Mouse (Mus musculus) lung, postnatal 0 days (tissue): ENCODE data around the gene Dctn3. TPM values are rescaled to one million over a fixed set of nuclear protein-coding genes. Genes with fewer than 3 reads are reported as not detected.
A peak's percentile ranks its signal among the peaks of the same experiment; 100 is the strongest.

ENCODE experiments used
- ATAC-seq: fragments of 200-750 bp; cut with Nextera tagmentation; 2 replicates; pipeline ENCODE4 v1.8.0; 2017; ENCODE audit warnings: moderate library complexity
- DNase-seq: peaks from one replicate; pipeline ENCODE4 v3.0.0-alpha.2; 2016; ENCODE audit warnings: low spot score
- H3K27ac ChIP-seq: fragments of 300-500 bp; sonication (generic); 2 replicates; pipeline ENCODE4 v1.5.1; 2014; ENCODE audit warnings: antibody characterized with exemption, mild to moderate bottlenecking, low read length, mixed read lengths
- H3K27me3 ChIP-seq: fragments of 300-500 bp; sonication (generic); replicated peaks from 2 replicates; pipeline ENCODE4 v1.6.1; 2014; ENCODE audit warnings: low read length, mixed read lengths; ENCODE audit not compliant: insufficient read depth
- H3K36me3 ChIP-seq: fragments of 300-500 bp; sonication (generic); 2 replicates; pipeline ENCODE4 v1.6.1; 2014; ENCODE audit warnings: low read length, mixed read lengths; ENCODE audit not compliant: insufficient read depth
- H3K4me1 ChIP-seq: fragments of 300-500 bp; sonication (generic); 2 replicates; pipeline ENCODE4 v1.6.1; 2014; ENCODE audit warnings: antibody characterized with exemption, low read depth, low read length, mixed read lengths; ENCODE audit not compliant: insufficient read depth
- H3K4me2 ChIP-seq: fragments of 300-500 bp; sonication (generic); replicated peaks from 2 replicates; pipeline ENCODE4 v1.6.1; 2014; ENCODE audit warnings: low read depth, mild to moderate bottlenecking, low read length, moderate library complexity, mixed read lengths
- H3K4me3 ChIP-seq: fragments of 300-500 bp; sonication (generic); 2 replicates; pipeline ENCODE4 v1.5.1; 2014; ENCODE audit warnings: low read depth, low read length
- H3K9ac ChIP-seq: fragments of 300-500 bp; sonication (generic); replicated peaks from 2 replicates; pipeline ENCODE4 v1.6.1; 2014; ENCODE audit warnings: low read depth, mild to moderate bottlenecking
- H3K9me3 ChIP-seq: fragments of 300-500 bp; sonication (generic); 2 replicates; pipeline ENCODE4 v1.6.1; 2016; ENCODE audit warnings: low read length, mixed read lengths
- CTCF ChIP-seq: IDR thresholded peaks from 2 replicates; pipeline ENCODE4 v1.5.1; 2016; ENCODE audit warnings: antibody characterized with exemption, mild to moderate bottlenecking
- EP300 ChIP-seq: IDR thresholded peaks from 2 replicates; pipeline ENCODE4 v1.6.1; 2016; ENCODE audit warnings: antibody characterized with exemption, mild to moderate bottlenecking, control low read depth
- WGBS: fragments of 180-500 bp; shearing (Covaris S2); extraction: QIAGEN DNeasy Blood & Tissue Kit; methylation state at CpG from one replicate; pipeline ENCODE4 v1.1.7; 2014; 5-methylcytosine and 5-hydroxymethylcytosine counted together
- polyA plus RNA-seq: library from polyadenylated mRNA; unstranded; fragments of >200 nt; fragmentation: Nextera tagmentation; extraction: Ambion mirVana; gene quantifications from 2 replicates; pipeline ENCODE4 v1.2.1, GENCODE M21; 2015

Gene Dctn3
- polyA plus RNA-seq, 1 experiment from 2014 or later: 151 TPM

DNA sequence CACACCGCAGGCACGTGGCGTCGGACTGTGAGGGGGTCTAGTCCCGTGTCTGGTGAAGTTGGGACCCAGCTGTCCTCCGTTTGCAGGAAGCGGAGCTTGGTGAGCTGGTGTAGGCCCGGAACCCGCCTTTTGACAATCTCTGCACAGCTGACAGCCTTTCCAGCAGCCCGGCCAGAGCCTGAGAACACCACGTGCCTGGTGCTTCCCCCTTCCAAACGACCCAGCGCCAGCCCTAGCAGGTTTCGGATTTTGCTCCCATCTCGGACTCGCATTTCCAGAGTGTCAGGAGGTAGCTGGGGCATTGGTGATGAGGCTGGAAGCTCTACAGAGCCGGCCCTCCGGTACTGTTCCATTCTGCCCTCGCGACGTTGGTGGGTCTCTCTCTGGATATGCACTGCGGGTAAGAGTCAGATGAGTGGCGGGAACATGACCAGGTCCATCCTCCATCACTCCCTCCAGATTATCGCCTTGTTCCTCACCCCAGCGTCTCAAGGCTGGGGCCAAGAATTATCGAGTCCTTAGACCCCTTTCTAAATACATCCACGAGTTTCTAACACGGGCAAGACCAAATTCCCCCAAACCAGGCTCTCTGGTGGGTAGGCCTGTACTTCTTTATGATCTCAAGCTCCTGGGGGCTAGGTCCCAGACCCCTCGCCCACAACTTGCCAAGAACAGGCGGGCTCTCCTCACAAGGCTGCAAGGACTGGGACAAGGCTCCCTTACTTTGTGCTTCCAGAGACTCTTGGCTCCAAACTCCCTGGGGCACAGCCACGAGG is 10.4 kb downstream of the Dctn3 start:
- H3K27me3 ChIP-seq: no peaks in the 10 kb centered on the region
- WGBS: 30% methylated on average over 31 of the region's 31 CpGs
- peak overlapping the region; percentile 79 for H3K4me3 ChIP-seq
- DNase-seq (peak; percentile 15), ATAC-seq (no peak)
- peaks cover 13% of the 10 kb centered on the region; the same call in 1 of the 2 replicates for H3K4me1 ChIP-seq
- peak overlapping the region; percentile 93 for H3K4me2 ChIP-seq
- H3K9ac ChIP-seq: peak overlapping the region; percentile 88
- peak overlapping the region; percentile 77 for H3K27ac ChIP-seq
- H3K36me3 ChIP-seq: peaks cover under 1% of the 10 kb centered on the region; the same call in 1 of the 2 replicates
- H3K9me3 ChIP-seq: no peaks in the 10 kb centered on the region
- TF ChIP-seq CTCF: no peak
- TF ChIP-seq EP300: no peak

DNA sequence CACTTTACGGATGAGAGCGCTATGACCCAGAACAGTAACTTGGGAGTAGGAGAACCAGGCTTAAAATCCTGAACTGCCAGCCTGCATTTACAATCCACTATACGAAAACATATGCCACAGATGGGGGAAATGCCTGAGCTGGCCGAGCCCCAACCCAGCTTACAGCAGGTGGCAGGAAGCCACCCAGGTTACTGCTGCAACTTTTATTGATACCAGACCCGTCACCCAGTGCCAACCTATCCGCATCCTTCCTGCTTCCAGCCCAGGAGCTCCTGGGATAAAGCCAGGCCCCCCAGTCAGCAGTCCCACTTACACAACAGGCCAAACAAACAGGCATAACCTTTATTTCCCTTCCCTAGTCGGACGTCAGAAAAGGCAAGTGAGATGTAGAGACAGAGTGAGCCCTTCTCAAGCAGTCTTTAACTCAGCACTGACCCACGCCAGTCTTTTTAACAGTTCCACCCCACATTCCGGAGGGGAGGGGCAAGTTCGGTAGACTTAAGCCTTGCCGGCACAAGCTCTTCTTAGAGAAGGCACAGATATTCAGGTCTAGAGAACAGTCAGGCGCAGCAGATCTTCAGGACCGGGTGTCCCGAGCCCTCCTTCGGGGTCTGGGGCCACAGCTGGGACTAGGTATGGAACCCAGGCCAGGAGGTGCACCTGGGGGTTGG is 11.1 kb downstream of the Dctn3 start:
- no peaks in the 10 kb centered on the region for H3K9me3 ChIP-seq
- H3K9ac ChIP-seq: 0 out of 2 replicates have a peak overlapping the region, but pooled peaks have one; percentile 88
- no peaks in the 10 kb centered on the region for H3K36me3 ChIP-seq
- peaks cover 16% of the 10 kb centered on the region; the same call in 1 of the 2 replicates for H3K4me1 ChIP-seq
- WGBS: 60% methylated on average over 16 of the region's 16 CpGs
- ATAC-seq (no peak), DNase-seq (peak; percentile 55)
- no peak overlapping the region for H3K27ac ChIP-seq
- no peak for TF ChIP-seq CTCF
- no peak for TF ChIP-seq EP300
- H3K27me3 ChIP-seq: no peaks in the 10 kb centered on the region
- peak overlapping the region; percentile 79; the same call in 1 of the 2 replicates for H3K4me3 ChIP-seq
- peak overlapping the region; percentile 93 for H3K4me2 ChIP-seq

DNA sequence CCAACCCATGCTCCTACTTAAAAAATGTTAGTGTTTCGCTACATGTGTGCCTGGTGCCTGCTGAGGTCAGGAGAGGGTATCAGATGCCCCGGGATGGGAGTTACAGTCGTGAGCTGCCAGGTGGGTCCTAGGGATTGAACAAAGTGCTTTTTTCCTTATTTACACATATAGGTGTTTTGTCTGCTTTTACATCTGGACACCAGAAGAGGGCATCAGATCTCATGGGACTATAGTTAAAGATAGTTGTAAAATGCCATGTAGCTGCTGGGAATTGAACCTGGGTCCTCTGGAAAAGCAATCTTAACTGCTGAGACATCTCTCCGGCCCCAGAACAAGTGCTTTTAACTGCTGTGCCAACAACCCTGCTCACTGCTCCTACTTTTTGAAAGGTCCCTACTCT is 12.7 kb downstream of the Dctn3 start:
- Histone ChIP-seq H3K36me3 (no peaks in the 10 kb centered on the region), H3K4me2 (no peak overlapping the region), H3K4me3 (no peak overlapping the region), H3K9me3 (no peaks in the 10 kb centered on the region), H3K9ac (no peak overlapping the region), H3K4me1 (peaks cover 18% of the 10 kb centered on the region; the same call in 1 of the 2 replicates), H3K27me3 (no peaks in the 10 kb centered on the region), H3K27ac (no peak overlapping the region)
- TF ChIP-seq EP300 (no peak), CTCF (peak; percentile 29)
- DNase-seq (no peak), ATAC-seq (no peak)
- 51% methylated on average over 4 of the region's 4 CpGs for WGBS

DNA sequence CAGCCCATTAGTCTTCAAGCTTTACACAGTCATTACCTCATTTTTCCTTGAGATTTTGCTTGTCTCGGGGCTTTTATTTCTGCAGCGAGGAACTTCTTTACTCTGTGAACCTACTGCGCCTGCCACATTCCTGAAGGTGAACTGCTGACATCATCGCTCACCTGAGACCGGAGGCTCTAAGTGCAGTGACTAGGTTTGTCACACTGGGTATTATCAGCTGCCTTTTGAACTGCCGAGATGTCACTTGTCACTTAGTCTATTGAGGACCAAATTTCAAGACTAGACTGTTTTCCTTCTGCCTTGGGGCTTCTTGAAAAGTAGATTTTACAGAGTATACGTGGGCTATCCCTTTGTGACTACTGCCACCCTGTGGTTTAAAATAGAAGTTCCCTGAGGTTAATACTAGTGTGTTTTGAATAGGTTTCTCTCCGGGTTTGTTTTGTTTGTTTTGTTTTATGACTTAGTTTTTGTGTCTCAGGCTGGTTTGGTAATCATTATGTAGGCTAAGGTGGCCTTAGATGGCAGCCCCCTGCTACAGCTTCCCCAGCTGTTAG is 14.7 kb downstream of the Dctn3 start:
- Histone ChIP-seq H3K4me2 (peak overlapping the region; percentile 14; the same call in 1 of the 2 replicates), H3K4me1 (peaks cover 18% of the 10 kb centered on the region; the same call in 1 of the 2 replicates), H3K36me3 (no peaks in the 10 kb centered on the region), H3K27me3 (no peaks in the 10 kb centered on the region), H3K9ac (no peak overlapping the region), H3K9me3 (no peaks in the 10 kb centered on the region), H3K4me3 (no peak overlapping the region), H3K27ac (no peak overlapping the region)
- ATAC-seq (peak; percentile 48), DNase-seq (peak; percentile 76)
- WGBS: 22% methylated on average over 8 of the region's 8 CpGs
- peak; percentile 80 for TF ChIP-seq CTCF
- TF ChIP-seq EP300: no peak

DNA sequence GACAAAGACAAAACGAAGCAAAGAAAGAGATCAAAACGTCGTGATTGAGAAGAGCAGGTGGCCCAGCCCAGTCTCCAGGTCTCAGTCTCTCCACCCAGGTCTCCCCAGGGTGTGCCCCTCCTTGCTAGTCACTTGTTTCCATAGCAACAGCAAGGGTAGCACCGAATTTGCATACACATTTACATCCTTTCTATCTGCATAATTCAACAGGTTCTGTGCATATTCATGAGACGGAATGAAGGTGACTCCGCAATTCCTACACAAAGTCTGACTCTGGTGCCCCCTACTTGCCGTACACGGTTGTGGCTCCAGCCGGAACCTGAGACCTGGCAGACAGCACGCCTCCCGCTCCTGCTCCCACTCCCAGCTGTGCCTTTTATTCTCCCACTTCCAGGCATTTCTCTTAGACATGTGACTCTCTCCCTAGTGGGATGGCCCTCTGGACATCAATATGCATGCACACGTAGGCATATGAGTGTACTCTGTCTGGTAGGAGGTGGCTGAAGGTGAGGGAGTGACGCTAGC is 15.9 kb downstream of the Dctn3 start:
- Histone ChIP-seq H3K27me3 (no peaks in the 10 kb centered on the region), H3K27ac (no peak overlapping the region), H3K4me1 (peaks cover 9% of the 10 kb centered on the region; the same call in 1 of the 2 replicates), H3K4me2 (no peak overlapping the region), H3K4me3 (no peak overlapping the region), H3K9me3 (no peaks in the 10 kb centered on the region), H3K9ac (no peak overlapping the region), H3K36me3 (no peaks in the 10 kb centered on the region)
- TF ChIP-seq EP300 (no peak), CTCF (peak; percentile 77)
- DNase-seq: peak; percentile 84
- ATAC-seq: peak; percentile 76
- WGBS: 5% methylated on average over 13 of the region's 13 CpGs
